Mouse (Mus musculus) liver, embryonic 14.5 days (tissue): Measurements from ENCODE around the gene Olfr522. TPM values are rescaled to one million over a fixed set of nuclear protein-coding genes. Genes with fewer than 3 reads are reported as not detected.

Source experiments
- ATAC-seq: fragments of 200-750 bp; cut with Nextera tagmentation; 2 replicates; pipeline ENCODE4 v1.8.0; 2017; ENCODE audit warnings: moderate number of reproducible peaks, mild to moderate bottlenecking, moderate library complexity; ENCODE audit not compliant: insufficient read depth
- DNase-seq, 3 experiments: peaks; one replicate each; pipeline ENCODE4 v3.0.0-alpha.2; 2012 to 2013; ENCODE audit warnings: low read depth in 3 of 3, low spot score in 3 of 3
- H3K27ac ChIP-seq: fragments of 300-500 bp; sonication (generic); 2 replicates; pipeline ENCODE4 v1.5.1; 2014; ENCODE audit warnings: moderate library complexity, mild to moderate bottlenecking, control low read depth, inconsistent platforms
- H3K27me3 ChIP-seq: fragments of 300-500 bp; sonication (generic); 2 replicates; pipeline ENCODE4 v1.6.1; 2014; ENCODE audit warnings: mild to moderate bottlenecking, low read length, moderate library complexity; ENCODE audit not compliant: control insufficient read depth, insufficient read depth
- H3K36me3 ChIP-seq: fragments of 300-500 bp; sonication (generic); replicated peaks from 2 replicates; pipeline ENCODE4 v1.6.1; 2014; ENCODE audit warnings: low read depth; ENCODE audit not compliant: control insufficient read depth, insufficient read depth
- H3K4me1 ChIP-seq, 2 experiments: fragments of 200-500 bp in 1 of 2; fragments of 300-500 bp in 1 of 2; sonication (generic) in 1 of 2; replicated peaks; 2 replicates each; pipeline ENCODE4 v1.6.1; 2012 to 2014; ENCODE audit warnings: antibody characterized with exemption in 1 of 2, inconsistent platforms in 1 of 2, low read length in 1 of 2; ENCODE audit not compliant: control insufficient read depth in 2 of 2, insufficient read depth in 2 of 2
- H3K4me2 ChIP-seq: fragments of 300-500 bp; sonication (generic); 2 replicates; pipeline ENCODE4 v1.6.1; 2014; ENCODE audit warnings: low read depth, mild to moderate bottlenecking, control low read depth, moderate library complexity
- H3K4me3 ChIP-seq, 2 experiments: fragments of 200-500 bp in 1 of 2; fragments of 300-500 bp in 1 of 2; sonication (generic) in 1 of 2; 2 replicates each; pipeline ENCODE4 v1.5.1; 2012 to 2014; ENCODE audit warnings: low read depth in 2 of 2, low read length in 2 of 2, mild to moderate bottlenecking in 2 of 2, control low read depth in 1 of 2, inconsistent platforms in 1 of 2, moderate library complexity in 1 of 2; ENCODE audit not compliant: insufficient read depth in 1 of 2
- H3K9ac ChIP-seq: fragments of 300-500 bp; sonication (generic); replicated peaks from 2 replicates; pipeline ENCODE4 v1.6.1; 2014; ENCODE audit warnings: mild to moderate bottlenecking, control low read depth, moderate library complexity
- H3K9me3 ChIP-seq: fragments of 300-500 bp; sonication (generic); 2 replicates; pipeline ENCODE4 v1.6.1; 2016; ENCODE audit warnings: low read length, mixed read lengths; ENCODE audit not compliant: control insufficient read depth
- CTCF ChIP-seq: IDR thresholded peaks from 2 replicates; pipeline ENCODE4 v1.5.1; 2016; ENCODE audit warnings: antibody characterized with exemption, low read depth, control low read depth
- EP300 ChIP-seq: IDR thresholded peaks from 2 replicates; pipeline ENCODE4 v1.6.1; 2016; ENCODE audit warnings: antibody characterized with exemption, low read depth
- WGBS: fragments of 180-500 bp; shearing (Covaris S2); extraction: QIAGEN DNeasy Blood & Tissue Kit; methylation state at CpG from one replicate; pipeline ENCODE4 v1.1.7; 2014; ENCODE audit not compliant: insufficient replicate concordance; 5-methylcytosine and 5-hydroxymethylcytosine counted together
- polyA plus RNA-seq, 2 experiments: library from polyadenylated mRNA; depleted of rRNA in 1 of 2; stranded (reverse) in 1 of 2; unstranded in 1 of 2; fragments of >200 nt; fragmentation: Nextera tagmentation in 1 of 2; extraction: Ambion mirVana in 1 of 2; gene quantifications; 2 replicates each; pipeline versions ENCODE4 v1.2.1 to v1.2.3; 2012 to 2014

Olfr522 gene
- polyA plus RNA-seq, 2 experiments = not detected

- H3K27me3 ChIP-seq = no peaks in the 10 kb centered on the region
- no peak for DNase-seq
- WGBS = 55% methylated on average over 18 of the region's 18 CpGs
- H3K9ac ChIP-seq = no peak overlapping the region
- no peak for ATAC-seq
- peaks cover 0 to 6% of the 10 kb centered on the region in 2 experiments; a peak in 2 of 4 replicates for H3K4me1 ChIP-seq
- H3K4me3 ChIP-seq = no peak overlapping the region
- no peak overlapping the region for H3K27ac ChIP-seq
- H3K4me2 ChIP-seq = no peak overlapping the region
- H3K9me3 ChIP-seq = no peaks in the 10 kb centered on the region
- no peaks in the 10 kb centered on the region for H3K36me3 ChIP-seq
- no peak for TF ChIP-seq EP300
- peak; percentile 63 for TF ChIP-seq CTCF
Observed at GRCm38 (mm10) chr7:140186646-140187620, 22.4 kb upstream of the Olfr522 start.

- TF ChIP-seq CTCF (no peak), EP300 (no peak)
- DNase-seq = no peak
- H3K27ac ChIP-seq = no peak overlapping the region
- no peaks in the 10 kb centered on the region for H3K27me3 ChIP-seq
- H3K36me3 ChIP-seq = no peaks in the 10 kb centered on the region
- no peak overlapping the region for H3K9ac ChIP-seq
- no peak for ATAC-seq
- 61% methylated on average over 4 of the region's 4 CpGs for WGBS
- H3K9me3 ChIP-seq = no peaks in the 10 kb centered on the region
- H3K4me2 ChIP-seq = no peak overlapping the region
- no peak overlapping the region for H3K4me3 ChIP-seq
- H3K4me1 ChIP-seq = 0 out of 4 replicates have a peak, but pooled peaks cover 0 to 3% of the 10 kb centered on the region in 2 experiments
Observed at GRCm38 (mm10) chr7:140184206-140184605, 19.6 kb upstream of the Olfr522 start.

- no peaks in the 10 kb centered on the region for H3K36me3 ChIP-seq
- ATAC-seq = no peak
- no peak overlapping the region for H3K9ac ChIP-seq
- H3K27ac ChIP-seq = no peak overlapping the region
- no peak overlapping the region for H3K4me3 ChIP-seq
- H3K27me3 ChIP-seq = no peaks in the 10 kb centered on the region
- 50% methylated on average over 2 of the region's 2 CpGs for WGBS
- no peaks in the 10 kb centered on the region for H3K4me1 ChIP-seq
- no peaks in the 10 kb centered on the region for H3K9me3 ChIP-seq
- DNase-seq = no peak
- H3K4me2 ChIP-seq = no peak overlapping the region
- TF ChIP-seq EP300 (no peak), CTCF (no peak)
Observed at GRCm38 (mm10) chr7:140180692-140181091, 16.1 kb upstream of the Olfr522 start.

- Histone ChIP-seq H3K36me3 (no peaks in the 10 kb centered on the region), H3K4me2 (no peak overlapping the region), H3K9ac (no peak overlapping the region), H3K9me3 (no peaks in the 10 kb centered on the region), H3K27ac (no peak overlapping the region), H3K4me3 (no peak overlapping the region), H3K27me3 (no peaks in the 10 kb centered on the region), H3K4me1 (no peaks in the 10 kb centered on the region)
- WGBS = 77% methylated on average over 2 of the region's 2 CpGs
- TF ChIP-seq CTCF (no peak), EP300 (no peak)
- ATAC-seq (no peak), DNase-seq (no peak)
Observed at GRCm38 (mm10) chr7:140179176-140179575, 14.6 kb upstream of the Olfr522 start.

- no peaks in the 10 kb centered on the region for H3K9me3 ChIP-seq
- no peaks in the 10 kb centered on the region for H3K4me1 ChIP-seq
- H3K27ac ChIP-seq = no peak within 1 kb of the TSS
- no peak within 1 kb of the TSS for H3K4me2 ChIP-seq
- no peak within 1 kb of the TSS for H3K4me3 ChIP-seq
- 8% methylated on average over 1 of the region's 1 CpGs for WGBS
- DNase-seq = no peak
- TF ChIP-seq CTCF (no peak), EP300 (no peak)
- no peaks in the 10 kb centered on the region for H3K36me3 ChIP-seq
- no peak for ATAC-seq
- no peaks in the 10 kb centered on the region for H3K27me3 ChIP-seq
- H3K9ac ChIP-seq = no peak within 1 kb of the TSS
Observed at GRCm38 (mm10) chr7:140172936-140173335, 8.4 kb upstream of the Olfr522 start, which contains the start of gene Olfr523. Olfr523 (plus strand) TSS chr7:140173217.
